Comparison of ENCODE assay signal across 8 mouse cellular contexts in genomic region chr9:4795544-4796288, GRCm38 (mm10). TPM values are rescaled to one million over a fixed set of nuclear protein-coding genes. Genes with fewer than 3 reads are reported as not detected.
DNase-seq lines count a peak whose midpoint lies in the region; ATAC-seq and TF ChIP-seq lines count a peak whose summit lies in the region.

Gene Gria4 (minus strand): TSS chr9:4796234.

- TF ChIP-seq POLR2A in cortical plate, adult 2 months (IDR thresholded peaks at IDR 0.05; ENCODE audit: extremely low read depth, insufficient read depth, low read length) = peak; percentile 79

- H3K36me3 ChIP-seq in lung, embryonic 14.5 days (ENCODE audit: insufficient read depth) = no peaks in the 10 kb centered on the region
- no peaks in the 10 kb centered on the region for H3K36me3 ChIP-seq in midbrain, embryonic 10.5 days
- H3K36me3 ChIP-seq in stomach, embryonic 16.5 days (ENCODE audit: control insufficient read depth, insufficient read depth, low read length) = no peaks in the 10 kb centered on the region

- ATAC-seq in lung, embryonic 14.5 days (ENCODE audit: insufficient read depth) = peak; percentile 94
- ATAC-seq in stomach, embryonic 16.5 days (ENCODE audit: insufficient read depth, low FRiP score) = peak; percentile 94
- no peak for ATAC-seq in erythroblast, adult 5-6 weeks (replicated peaks; ENCODE audit: low FRiP score, poor library complexity, severe bottlenecking)

- peak within 1 kb of the TSS; percentile 42 for H3K9ac ChIP-seq in lung, embryonic 14.5 days
- peak within 1 kb of the TSS; percentile 64 for H3K9ac ChIP-seq in stomach, embryonic 16.5 days (ENCODE audit: low read length)

- H3K27me3 ChIP-seq in lung, embryonic 14.5 days (ENCODE audit: insufficient read depth, low read length) = 0 out of 2 replicates have a peak, but pooled peaks cover 6% of the 10 kb centered on the region
- H3K27me3 ChIP-seq in midbrain, embryonic 10.5 days (ENCODE audit: low read depth, poor library complexity, severe bottlenecking) = no peaks in the 10 kb centered on the region
- no peaks in the 10 kb centered on the region for H3K27me3 ChIP-seq in stomach, embryonic 16.5 days (ENCODE audit: control insufficient read depth, insufficient read depth, low read length)

- TF ChIP-seq CTCF in lung, embryonic 14.5 days (IDR thresholded peaks at IDR 0.05; ENCODE audit: low read depth) = no peak
- no peak for TF ChIP-seq CTCF in cortical plate, adult 2 months (IDR thresholded peaks at IDR 0.05; ENCODE audit: extremely low read depth, insufficient read depth, low read length)

- peak within 1 kb of the TSS; percentile 82 for H3K4me2 ChIP-seq in lung, embryonic 14.5 days
- peak within 1 kb of the TSS; percentile 86 for H3K4me2 ChIP-seq in stomach, embryonic 16.5 days (ENCODE audit: low read depth, low read length)

- H3K4me3 ChIP-seq in lung, embryonic 14.5 days (ENCODE audit: low read depth, low read length) = peak within 1 kb of the TSS; percentile 46
- peak within 1 kb of the TSS; percentile 59 for H3K4me3 ChIP-seq in cortical plate, adult 2 months (ENCODE audit: insufficient read depth, low read length)
- H3K4me3 ChIP-seq in midbrain, embryonic 10.5 days = peak within 1 kb of the TSS; percentile 72
- H3K4me3 ChIP-seq in stomach, embryonic 16.5 days (replicated peaks; ENCODE audit: low read length) = peak within 1 kb of the TSS; percentile 65

- DNase-seq in lung, embryonic 14.5 days = peak; percentile 79
- no peak for DNase-seq in lung, adult 18-20 months
- DNase-seq in gastrocnemius, postnatal 4 days (ENCODE audit: low spot score in 2 of 2) = peak; percentile 21 to 25
- DNase-seq in layer of hippocampus, adult 9-10 months (ENCODE audit: low spot score) = peak; percentile 31
- DNase-seq in midbrain, embryonic 10.5 days (ENCODE audit: low spot score) = peak; percentile 85

- under 1% methylated on average over 46 of the region's 46 CpGs for WGBS in lung, embryonic 14.5 days
- WGBS in midbrain, embryonic 10.5 days = under 1% methylated on average over 46 of the region's 46 CpGs
- WGBS in stomach, embryonic 16.5 days = 1% methylated on average over 46 of the region's 46 CpGs

- no peaks in the 10 kb centered on the region for H3K9me3 ChIP-seq in lung, embryonic 14.5 days (ENCODE audit: low read depth, low read length)
- H3K9me3 ChIP-seq in midbrain, embryonic 10.5 days (replicated peaks) = no peaks in the 10 kb centered on the region
- no peaks in the 10 kb centered on the region for H3K9me3 ChIP-seq in stomach, embryonic 16.5 days (replicated peaks; ENCODE audit: control insufficient read depth, low read length)

- no peak within 1 kb of the TSS for H3K27ac ChIP-seq in lung, embryonic 14.5 days (ENCODE audit: low read depth)
- peak within 1 kb of the TSS; percentile 66 for H3K27ac ChIP-seq in cortical plate, adult 2 months (ENCODE audit: insufficient read depth, low read length)
- peak within 1 kb of the TSS; percentile 87 for H3K27ac ChIP-seq in midbrain, embryonic 10.5 days (replicated peaks)
- peak within 1 kb of the TSS; percentile 62 for H3K27ac ChIP-seq in stomach, embryonic 16.5 days (ENCODE audit: low read length)

- H3K4me1 ChIP-seq in lung, embryonic 14.5 days (ENCODE audit: insufficient read depth) = no peaks in the 10 kb centered on the region
- H3K4me1 ChIP-seq in cortical plate, adult 2 months (ENCODE audit: control insufficient read depth, insufficient read depth, low read length) = no peaks in the 10 kb centered on the region
- H3K4me1 ChIP-seq in midbrain, embryonic 10.5 days = peaks cover 20% of the 10 kb centered on the region
- H3K4me1 ChIP-seq in stomach, embryonic 16.5 days (ENCODE audit: control insufficient read depth, insufficient read depth, low read length) = 0 out of 2 replicates have a peak, but pooled peaks cover 3% of the 10 kb centered on the region

RNA-seq across cellular contexts. Expression of gene Gria4, which starts in this region (rescaled TPM):
- polyA plus RNA-seq in lung, embryonic 14.5 days (2014; fragmentation: Nextera tagmentation; extraction: Ambion mirVana) = 0.64 and 0.89 TPM in 2 replicates
- polyA plus RNA-seq in cortical plate, adult 2 months (2012; rRNA removed) = 58.6 and 65.4 TPM in 2 replicates
- total RNA-seq in gastrocnemius, postnatal 4 days (2021) = 1 to 10 TPM in 1 of 2 experiments, under 1 TPM in 1; 0.86 to 1.0 TPM
- 5.3 and 6.2 TPM in 2 replicates for polyA plus RNA-seq in midbrain, embryonic 10.5 days (2016; fragmentation: Nextera tagmentation; extraction: Ambion mirVana)
- polyA plus RNA-seq in stomach, embryonic 16.5 days (2015; fragmentation: Nextera tagmentation; extraction: Ambion mirVana) = 4.2 and 5.0 TPM in 2 replicates
- not detected in 2 replicates for total RNA-seq in erythroblast, adult 5-6 weeks (2015; ENCODE audit: low replicate concordance)
- not detected in 2 replicates for total RNA-seq in erythroblast, adult 5-6 weeks (2017; ENCODE audit: low replicate concordance)

Comparison
In these comparisons a context has a peak if more than half of its experiments do, and no peak if none do; other contexts are left out.
1. Peak in DNase-seq, ATAC-seq, H3K4me3 ChIP-seq, H3K9ac ChIP-seq and H3K4me2 ChIP-seq in lung, embryonic 14.5 days; RNA of the gene not detected or under 1 TPM.
2. DNase-seq: peak in gastrocnemius, postnatal 4 days (2 of 2), layer of hippocampus, adult 9-10 months (single experiment) and midbrain, embryonic 10.5 days (single experiment); none in lung, adult 18-20 months (0 of 2).
3. Peak in every context shown above with its lines, with median percentiles within 50 percentile points of each other: H3K4me3 ChIP-seq.